Mouse (Mus musculus) CD8-positive naive resting alpha-beta T cell, adult 2 months (primary cell): ENCODE results near the gene Zfp667.
"Not testable (repeated sequence)": the region's sequence is repeated elsewhere in the genome, so short reads cannot be mapped to it uniquely, and the experiment has no call there.

Experiments
- DNase-seq, 2 experiments: peaks; one replicate each; pipeline ENCODE4 v3.0.0; 2022; ENCODE audit warnings: low read depth in 2 of 2, low spot score in 2 of 2

Gene Zfp667

GRCm38 (mm10) chr7:6285842-6286705 lies at the start of gene Zfp667:
TSS of gene Zfp667 (plus strand) at chr7:6286579.
- DNase-seq: peak; percentile 95 to 96

GRCm38 (mm10) chr7:6239787-6240186 lies 46.6 kb upstream of the Zfp667 start:
- no peak for DNase-seq

DNA sequence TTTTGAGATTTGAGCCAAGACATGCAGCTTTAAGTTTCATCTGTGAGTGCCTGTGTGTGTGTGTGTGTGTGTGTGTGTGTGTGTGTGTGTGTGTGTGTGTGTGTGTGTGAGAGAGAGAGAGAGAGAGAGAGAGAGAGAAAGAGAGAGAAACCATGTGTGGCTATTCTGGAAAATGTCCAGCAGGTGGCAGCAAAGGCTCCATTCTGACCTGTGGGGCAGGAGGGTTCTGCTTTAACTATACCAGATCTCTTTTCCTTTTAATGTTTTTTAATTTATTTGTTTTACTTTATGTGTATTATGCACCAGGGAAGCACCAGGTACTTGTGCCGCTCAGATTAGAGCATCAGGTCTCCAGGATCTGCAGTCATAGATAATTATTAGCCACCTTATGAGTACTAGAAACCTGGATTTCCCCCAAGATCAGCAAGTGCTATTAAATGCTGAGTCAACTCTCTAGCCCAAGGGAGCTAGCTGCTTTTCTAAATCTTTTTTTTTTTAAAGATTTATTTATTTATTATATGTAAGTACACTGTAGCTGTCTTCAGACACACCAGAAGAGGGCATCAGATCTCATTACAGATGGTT lies 45.4 kb upstream of the Zfp667 start:
- peak; percentile 26 to 52 for DNase-seq

DNA sequence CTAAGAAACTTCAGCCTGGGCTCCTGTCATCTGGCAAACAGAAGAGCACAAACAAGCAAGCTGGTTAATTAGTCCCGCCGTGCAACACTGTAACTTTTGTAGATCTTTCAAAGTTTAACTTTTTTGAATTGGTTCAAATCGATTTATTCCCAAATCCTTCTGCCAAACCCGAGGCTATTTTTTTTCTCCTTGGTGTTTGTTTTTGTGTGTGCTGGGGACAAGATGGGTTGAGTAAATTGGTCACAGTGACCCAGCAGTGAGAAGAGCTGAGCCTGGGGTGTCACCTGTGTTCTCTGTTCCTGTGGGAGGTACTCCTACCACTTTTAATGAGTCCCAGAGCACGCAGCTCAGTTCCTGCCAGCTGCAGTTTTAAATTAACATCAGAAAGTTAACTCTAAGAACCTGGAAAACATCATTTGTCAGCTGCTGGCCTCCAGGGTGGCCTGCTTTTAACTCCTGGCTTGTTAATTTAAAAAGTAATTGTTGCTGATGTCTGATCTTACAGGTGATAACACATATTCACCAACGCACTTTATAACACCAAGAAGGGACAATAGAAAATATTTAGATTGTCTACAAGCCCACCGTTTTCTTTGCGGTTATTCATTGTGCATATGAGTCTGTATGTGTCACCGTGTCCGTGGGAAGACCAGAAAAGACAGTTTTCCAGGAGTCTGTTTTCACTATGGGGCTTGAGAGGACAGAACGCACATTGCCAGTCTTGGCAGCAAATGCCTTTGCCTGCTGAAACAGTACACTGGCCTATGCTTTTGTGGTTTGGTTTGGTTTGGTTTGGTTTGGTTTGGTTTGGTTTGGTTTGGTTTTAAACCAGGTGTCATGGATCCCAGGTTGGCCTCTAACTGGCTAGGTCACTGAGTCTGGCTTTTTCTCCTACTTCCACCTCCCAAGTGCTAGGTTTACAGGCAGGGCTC lies 41.8 kb upstream of the Zfp667 start:
- DNase-seq: no peak

DNA sequence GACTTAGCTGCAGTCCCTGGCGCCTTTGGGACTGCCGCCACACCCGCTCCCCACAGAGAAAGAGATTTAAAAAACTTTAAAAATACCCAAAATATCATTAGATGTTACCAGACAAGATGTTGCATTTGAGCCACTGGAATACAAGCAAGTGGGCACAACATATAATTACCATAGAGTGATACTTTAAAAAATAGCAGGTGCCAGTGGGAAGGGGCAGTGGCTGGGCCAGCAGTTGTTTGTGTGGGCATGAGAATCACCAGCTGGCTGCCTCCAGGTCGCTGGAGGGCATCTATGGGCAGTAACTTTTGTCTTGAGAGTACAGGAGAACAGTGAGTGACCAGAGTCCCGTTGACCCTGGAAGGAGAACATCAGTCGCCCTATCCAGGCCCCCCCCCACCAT lies 34.0 kb upstream of the Zfp667 start, which contains the start of gene Epp13:
TSS of gene Epp13 (plus strand) at position 301 of the 400 bp plus-strand sequence.
- DNase-seq: no peak

- no peak for DNase-seq
These were observed 31.9 kb upstream of the Zfp667 start for GRCm38 (mm10) chr7:6254451-6254850.

GRCm38 (mm10) chr7:6257386-6257785 lies 29.0 kb upstream of the Zfp667 start:
- no peak for DNase-seq

GRCm38 (mm10) chr7:6258232-6259220 lies 27.9 kb upstream of the Zfp667 start:
- no peak for DNase-seq

DNA sequence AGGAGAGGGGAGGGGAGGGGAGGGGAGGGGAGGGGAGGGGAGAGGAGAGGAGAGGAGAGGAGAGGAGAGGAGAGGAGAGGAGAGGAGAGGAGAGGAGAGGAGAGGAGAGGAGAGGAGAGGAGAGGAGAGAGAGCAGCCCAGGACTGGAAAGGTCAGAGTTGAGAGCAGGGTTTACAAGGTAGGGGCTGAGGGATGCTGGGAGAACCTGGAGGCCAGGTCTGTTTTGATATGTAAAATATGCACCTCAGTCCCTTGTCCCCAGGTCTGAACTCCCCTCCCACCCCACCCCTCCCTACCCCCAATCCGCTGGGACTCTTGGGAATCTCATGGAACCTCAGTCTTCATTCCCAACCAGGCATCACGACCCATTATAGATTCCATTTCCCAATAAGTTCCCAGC lies 26.4 kb upstream of the Zfp667 start:
- DNase-seq: not testable (repeated sequence)

- DNase-seq: no peak
These were observed 24.3 kb upstream of the Zfp667 start for GRCm38 (mm10) chr7:6262120-6262519.

- DNase-seq: no peak
These were observed 23.4 kb upstream of the Zfp667 start for GRCm38 (mm10) chr7:6262984-6263383.

DNA sequence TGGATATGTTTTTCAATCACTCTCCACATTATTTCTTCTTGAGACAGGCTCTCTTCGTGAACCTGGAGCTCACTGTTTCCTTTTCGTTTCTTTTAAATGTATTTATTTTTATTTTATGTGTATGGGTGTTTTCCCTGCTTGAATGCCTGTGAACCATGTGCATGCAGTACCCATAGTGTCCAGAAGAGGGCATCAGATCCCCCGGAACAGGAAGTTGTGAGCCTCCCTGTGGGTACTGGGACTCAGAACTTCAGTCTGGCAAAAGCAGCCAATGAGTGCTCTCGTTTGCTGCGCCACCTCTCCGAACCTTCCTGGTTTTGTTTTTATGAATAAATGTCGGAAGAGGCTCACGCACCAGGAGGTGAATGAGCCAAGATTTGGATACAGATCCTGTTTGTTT lies 20.7 kb upstream of the Zfp667 start:
- DNase-seq: peak; percentile 42 to 54

- DNase-seq: no peak
These were observed 8.5 kb upstream of the Zfp667 start for GRCm38 (mm10) chr7:6277906-6278305.

GRCm38 (mm10) chr7:6282749-6283148 lies 3.6 kb upstream of the Zfp667 start:
- peak; percentile 79 to 87 for DNase-seq

DNA sequence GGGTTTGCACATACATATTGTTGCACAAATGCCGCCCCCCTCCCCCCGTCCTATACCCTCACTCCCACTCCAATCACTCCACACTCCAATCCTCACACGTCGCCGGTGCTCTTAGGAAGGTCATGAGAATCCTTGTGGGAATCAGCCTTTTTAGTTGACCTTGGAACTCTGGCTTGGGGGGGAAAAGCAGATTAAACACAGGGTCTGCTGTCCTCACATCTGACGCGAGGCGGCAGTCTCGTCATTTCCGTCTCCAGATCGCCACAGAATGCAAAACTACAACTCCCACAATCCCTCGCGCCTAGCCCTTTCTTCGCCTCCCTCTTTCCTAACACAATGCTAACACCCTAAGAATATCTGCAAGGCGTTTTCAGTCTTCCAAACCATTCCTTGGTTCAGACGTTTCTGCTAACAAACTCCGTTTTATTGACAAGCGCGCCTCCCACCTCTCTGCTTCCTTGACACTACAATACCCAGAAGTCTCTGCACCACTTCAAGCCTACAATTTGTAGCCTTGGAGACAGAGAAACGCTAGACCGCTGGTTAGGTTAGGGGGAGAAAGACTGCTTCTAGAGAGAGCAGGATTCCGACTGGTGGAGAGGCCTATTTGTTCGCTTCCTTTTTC lies 2.8 kb upstream of the Zfp667 start:
- peak; percentile 56 to 73 for DNase-seq

DNA sequence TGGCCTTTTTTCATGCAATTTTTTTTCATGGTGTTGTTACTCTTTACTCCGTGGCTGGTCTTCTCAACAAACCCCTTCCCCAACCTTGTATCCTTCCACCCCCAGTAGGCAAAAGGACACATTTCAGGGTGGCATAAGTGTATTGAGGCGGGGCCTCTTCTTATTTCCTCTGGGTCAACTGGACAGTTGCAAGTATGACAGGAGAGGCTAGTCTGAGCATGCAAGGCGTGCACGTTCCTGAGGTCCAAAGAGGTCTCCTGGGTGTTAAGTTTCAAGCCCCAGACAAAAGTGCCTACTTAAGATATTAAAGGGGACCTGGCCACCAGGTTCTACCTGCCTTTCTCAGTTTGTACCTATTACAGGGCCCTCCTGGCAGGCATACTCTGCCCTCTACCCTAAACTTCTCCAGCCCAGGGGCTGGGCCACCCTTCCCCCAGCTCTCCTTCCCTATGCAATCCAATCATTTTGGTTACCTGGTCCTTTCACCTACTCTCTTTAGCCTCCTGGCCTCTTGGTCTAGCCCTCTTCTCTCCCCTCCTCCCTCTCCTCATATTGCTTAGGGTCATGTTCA lies 1.9 kb upstream of the Zfp667 start:
- no peak for DNase-seq

GRCm38 (mm10) chr7:6285366-6285765 lies 1.0 kb upstream of the Zfp667 start:
- DNase-seq: no peak

DNA sequence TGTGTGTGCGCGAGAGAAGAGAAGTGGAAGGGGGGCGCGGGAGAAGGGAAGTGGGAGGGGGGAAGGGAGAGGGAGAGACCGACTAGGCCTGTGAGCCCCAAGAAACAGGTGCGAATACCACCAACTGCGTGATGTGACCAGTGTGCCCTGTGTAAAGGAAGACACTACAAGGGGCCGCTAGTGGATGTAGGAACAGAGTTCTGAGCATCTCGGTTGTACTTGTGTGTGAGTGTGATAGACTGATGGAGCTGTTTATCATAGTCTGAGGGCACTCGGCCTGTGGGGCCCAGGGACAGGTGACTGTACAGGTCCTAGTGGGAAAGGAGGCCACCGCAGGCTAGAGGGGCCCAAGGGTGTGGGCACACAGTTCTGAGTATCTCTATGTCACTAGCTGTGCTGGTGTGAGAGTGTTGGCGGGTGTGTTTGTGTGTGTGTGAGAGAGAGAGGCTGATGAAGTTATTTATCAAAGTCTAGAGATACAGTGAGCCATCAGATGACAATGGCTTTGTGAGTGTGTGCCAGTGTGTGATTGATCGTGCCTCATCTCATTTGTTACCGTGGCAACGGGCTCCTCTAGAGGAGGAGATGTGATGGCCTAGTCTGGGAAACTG lies 647 bp downstream of the Zfp667 start:
- peak in 1 of 2 experiments; percentile 6 for DNase-seq

DNA sequence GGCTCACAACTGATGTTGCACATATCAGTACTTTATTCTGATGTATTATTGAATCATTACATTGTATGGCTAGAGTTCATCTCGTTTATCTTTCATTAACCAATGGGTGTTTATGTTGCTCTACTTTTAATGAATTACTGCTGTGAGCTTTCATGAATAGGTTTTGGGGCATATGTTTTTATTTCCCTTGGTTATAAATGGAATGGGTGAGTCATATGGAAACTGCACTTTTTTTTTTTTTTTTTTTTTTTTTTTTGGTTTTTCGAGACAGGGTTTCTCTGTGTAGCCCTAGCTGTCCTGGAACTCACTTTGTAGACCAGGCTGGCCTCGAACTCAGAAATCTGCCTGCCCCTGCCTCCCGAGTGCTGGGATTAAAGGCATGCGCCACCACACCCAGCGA lies 4.7 kb downstream of the Zfp667 start:
- DNase-seq: not testable (repeated sequence)
